Mouse (Mus musculus): ENCODE measurements at regions not wholly inside any gene's neighbourhood (a gene's known extent, or its start where the extent isn't known, plus 50 kb on each side); places are given as distances from the start of the nearest gene placed in this dataset.

GRCm38 (mm10) chr2:106194369-106195023 is 191.1 kb upstream of the Dnajc24 start:
- no peak for TF ChIP-seq CTCF (IDR thresholded peaks at IDR 0.05; ENCODE audit: control insufficient read depth, insufficient read depth, low read length)
- TF ChIP-seq POLR2A (IDR thresholded peaks at IDR 0.05; ENCODE audit: borderline replicate concordance, control insufficient read depth, low read depth, low read length), result no peak
